Mouse (Mus musculus) forebrain, embryonic 11.5 days (tissue): ENCODE results near the gene Tmem220. TPM values are rescaled to one million over a fixed set of nuclear protein-coding genes. Genes with fewer than 3 reads are reported as not detected.
"Not testable (repeated sequence)": the region's sequence is repeated elsewhere in the genome, so short reads cannot be mapped to it uniquely, and the experiment has no call there.

Source experiments
- ATAC-seq: fragments of 200-750 bp; cut with Nextera tagmentation; replicated peaks from 2 replicates; pipeline ENCODE4 v1.8.0; 2017; ENCODE audit warnings: moderate TSS enrichment; ENCODE audit not compliant: low FRiP score
- DNase-seq: peaks from one replicate; pipeline ENCODE4 v3.0.0-alpha.2; 2017; ENCODE audit warnings: low spot score
- H3K27ac ChIP-seq: fragments of 300-500 bp; sonication (generic); 2 replicates; pipeline ENCODE4 v1.5.1; 2014; ENCODE audit warnings: low read depth, low read length
- H3K27me3 ChIP-seq: fragments of 300-500 bp; sonication (generic); 2 replicates; pipeline ENCODE4 v1.6.1; 2014; ENCODE audit warnings: mild to moderate bottlenecking, low read length, mixed read lengths; ENCODE audit not compliant: control insufficient read depth, insufficient read depth
- H3K36me3 ChIP-seq: fragments of 300-500 bp; sonication (generic); 2 replicates; pipeline ENCODE4 v1.6.1; 2014; ENCODE audit warnings: mild to moderate bottlenecking, low read length, moderate library complexity, mixed read lengths; ENCODE audit not compliant: control insufficient read depth, insufficient read depth
- H3K4me1 ChIP-seq: fragments of 300-500 bp; sonication (generic); replicated peaks from 2 replicates; pipeline ENCODE4 v1.6.1; 2014; ENCODE audit warnings: low read length, mixed read lengths; ENCODE audit not compliant: control insufficient read depth, insufficient read depth
- H3K4me2 ChIP-seq: fragments of 300-500 bp; sonication (generic); 2 replicates; pipeline ENCODE4 v1.6.1; 2014; ENCODE audit warnings: low read depth, mild to moderate bottlenecking, low read length, moderate library complexity, mixed read lengths; ENCODE audit not compliant: severe bottlenecking
- H3K4me3 ChIP-seq: fragments of 300-500 bp; sonication (generic); 2 replicates; pipeline ENCODE4 v1.5.1; 2014; ENCODE audit warnings: low read depth, low read length
- H3K9ac ChIP-seq: fragments of 300-500 bp; sonication (generic); 2 replicates; pipeline ENCODE4 v1.6.1; 2014; ENCODE audit warnings: low read length
- H3K9me3 ChIP-seq: fragments of 300-500 bp; sonication (generic); 2 replicates; pipeline ENCODE4 v1.6.1; 2016; ENCODE audit warnings: low read length, mixed read lengths; ENCODE audit not compliant: control insufficient read depth
- WGBS: fragments of 180-500 bp; shearing (Covaris S2); extraction: QIAGEN DNeasy Blood & Tissue Kit; methylation state at CpG from one replicate; pipeline ENCODE4 v1.1.7; 2014; 5-methylcytosine and 5-hydroxymethylcytosine counted together
- polyA plus RNA-seq: library from polyadenylated mRNA; unstranded; fragments of >200 nt; fragmentation: Nextera tagmentation; extraction: Ambion mirVana; gene quantifications from 2 replicates; pipeline ENCODE4 v1.2.1, GENCODE M21; 2014

Tmem220 gene
- polyA plus RNA-seq, 1 experiment from 2014 or later = 0.49 TPM

DNA sequence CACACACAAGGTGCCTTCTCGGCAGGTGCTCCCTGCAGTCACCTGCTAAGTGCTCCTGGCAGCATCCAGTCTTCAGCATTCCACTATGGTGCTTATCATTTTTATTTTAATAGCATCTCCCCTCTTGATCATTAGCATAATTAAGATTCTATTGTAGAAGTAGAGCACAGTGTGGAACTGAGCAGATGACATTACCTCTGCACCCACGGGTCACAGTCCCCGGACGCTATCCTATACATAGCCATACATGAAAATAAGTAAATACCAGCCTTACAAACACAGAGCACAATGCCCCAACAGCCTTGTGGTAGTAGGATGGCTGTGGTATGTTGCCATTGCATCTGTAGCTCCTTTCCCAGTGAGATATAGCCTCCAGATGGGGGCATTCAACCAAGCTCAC lies 16.4 kb upstream of the Tmem220 start:
- H3K27ac ChIP-seq = no peak overlapping the region

DNA sequence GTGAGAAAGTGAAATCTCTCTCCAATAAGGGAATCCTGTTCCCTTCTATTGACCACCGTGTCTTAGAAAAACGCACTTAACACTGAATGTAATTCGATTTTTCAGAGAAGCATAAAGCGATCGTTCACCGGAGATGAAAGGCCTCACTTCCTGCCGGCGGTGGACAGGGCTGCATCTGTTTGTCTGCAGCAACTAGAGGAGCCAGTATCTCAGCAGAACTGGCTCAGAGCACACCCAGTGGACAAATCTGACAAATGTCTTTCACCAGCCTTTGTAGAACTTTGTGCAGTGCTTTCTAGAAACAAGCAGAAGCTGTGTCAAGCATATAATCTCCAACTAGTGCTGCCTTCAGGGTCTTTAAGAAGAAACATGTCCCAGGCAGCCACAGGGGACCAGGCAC lies 14.5 kb upstream of the Tmem220 start:
- DNase-seq (peak; percentile 54), ATAC-seq (no peak)
- Histone ChIP-seq H3K4me1 (no peaks in the 10 kb centered on the region), H3K27ac (no peak overlapping the region), H3K4me3 (no peak overlapping the region), H3K4me2 (no peak overlapping the region), H3K9ac (no peak overlapping the region), H3K27me3 (no peaks in the 10 kb centered on the region), H3K36me3 (no peaks in the 10 kb centered on the region), H3K9me3 (no peaks in the 10 kb centered on the region)
- WGBS = 9% methylated on average over 8 of the region's 8 CpGs

More for the DNA sequence above, 16.4 kb upstream of the Tmem220 start:
- Histone ChIP-seq H3K4me2 (no peak overlapping the region), H3K4me1 (no peaks in the 10 kb centered on the region), H3K27me3 (no peaks in the 10 kb centered on the region), H3K4me3 (no peak overlapping the region), H3K36me3 (no peaks in the 10 kb centered on the region), H3K9me3 (no peaks in the 10 kb centered on the region), H3K9ac (no peak overlapping the region)
- DNase-seq (no peak), ATAC-seq (no peak)
- WGBS = 90% methylated on average over 4 of the region's 4 CpGs

DNA sequence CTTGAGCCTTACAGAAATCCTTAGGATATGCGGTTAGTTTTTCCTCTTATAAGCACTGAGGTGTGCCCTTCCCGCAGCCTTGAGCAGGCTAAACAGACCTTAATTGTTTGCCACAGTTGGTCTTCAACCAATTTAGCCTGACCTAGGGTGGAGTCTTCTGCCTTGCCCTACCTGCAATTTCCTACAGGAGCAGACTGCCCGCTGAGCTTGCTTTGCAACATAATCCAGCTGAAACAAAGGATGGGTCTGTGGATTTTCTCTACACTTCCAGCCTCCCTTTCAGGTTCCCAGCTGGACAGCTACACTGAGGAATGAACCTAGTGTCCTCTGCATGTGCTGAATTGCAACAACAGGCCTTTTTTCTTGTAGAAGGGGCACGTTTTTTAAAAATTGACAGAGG lies 13.3 kb upstream of the Tmem220 start:
- H3K27me3 ChIP-seq = no peaks in the 10 kb centered on the region
- H3K36me3 ChIP-seq = no peaks in the 10 kb centered on the region
- no peak overlapping the region for H3K4me2 ChIP-seq
- H3K9me3 ChIP-seq = no peaks in the 10 kb centered on the region
- no peak overlapping the region for H3K9ac ChIP-seq
- H3K27ac ChIP-seq = no peak overlapping the region
- WGBS = 3% methylated on average over 4 of the region's 4 CpGs
- no peak overlapping the region for H3K4me3 ChIP-seq
- ATAC-seq (no peak), DNase-seq (no peak)
- no peaks in the 10 kb centered on the region for H3K4me1 ChIP-seq

DNA sequence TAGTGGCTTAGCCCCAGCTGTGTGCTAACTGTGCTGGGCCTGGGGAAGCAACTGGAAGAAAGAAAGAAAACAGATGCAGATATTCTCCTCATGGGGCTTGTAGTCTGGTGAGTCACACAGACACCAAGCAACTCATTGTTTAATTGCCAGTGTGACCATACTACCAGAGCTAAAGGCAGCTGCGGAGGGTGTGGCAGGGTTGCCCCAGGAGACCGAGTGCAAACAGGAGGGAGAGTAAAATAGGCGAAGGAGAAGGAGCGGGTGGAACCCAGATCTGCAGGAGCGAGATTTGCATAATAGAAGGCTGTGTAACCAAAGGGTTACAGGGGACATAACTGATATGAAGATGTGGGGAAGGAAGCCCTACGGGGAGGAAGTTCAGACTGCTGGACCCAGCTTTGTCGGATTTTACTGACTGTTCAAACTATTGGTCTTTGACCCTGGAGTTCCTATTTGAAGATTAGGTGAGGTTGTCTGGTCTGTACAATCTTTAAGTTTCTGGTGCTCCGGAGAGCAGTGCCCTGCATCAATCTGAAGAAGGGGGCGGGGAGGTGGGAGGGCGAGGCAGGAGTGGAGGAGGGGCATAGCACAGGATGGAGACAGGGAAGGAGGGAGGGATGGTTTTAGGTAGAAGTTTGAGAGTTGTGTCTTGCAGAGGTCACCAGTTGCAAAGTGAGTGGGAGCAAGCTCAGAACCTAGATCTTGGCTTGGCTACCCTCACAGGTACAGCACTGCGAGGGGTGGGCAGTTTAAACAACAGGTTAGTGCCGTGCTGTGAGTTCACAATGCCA lies 7.0 kb upstream of the Tmem220 start:
- peak; percentile 54 for DNase-seq
- WGBS = 5% methylated on average over 12 of the region's 12 CpGs

DNA sequence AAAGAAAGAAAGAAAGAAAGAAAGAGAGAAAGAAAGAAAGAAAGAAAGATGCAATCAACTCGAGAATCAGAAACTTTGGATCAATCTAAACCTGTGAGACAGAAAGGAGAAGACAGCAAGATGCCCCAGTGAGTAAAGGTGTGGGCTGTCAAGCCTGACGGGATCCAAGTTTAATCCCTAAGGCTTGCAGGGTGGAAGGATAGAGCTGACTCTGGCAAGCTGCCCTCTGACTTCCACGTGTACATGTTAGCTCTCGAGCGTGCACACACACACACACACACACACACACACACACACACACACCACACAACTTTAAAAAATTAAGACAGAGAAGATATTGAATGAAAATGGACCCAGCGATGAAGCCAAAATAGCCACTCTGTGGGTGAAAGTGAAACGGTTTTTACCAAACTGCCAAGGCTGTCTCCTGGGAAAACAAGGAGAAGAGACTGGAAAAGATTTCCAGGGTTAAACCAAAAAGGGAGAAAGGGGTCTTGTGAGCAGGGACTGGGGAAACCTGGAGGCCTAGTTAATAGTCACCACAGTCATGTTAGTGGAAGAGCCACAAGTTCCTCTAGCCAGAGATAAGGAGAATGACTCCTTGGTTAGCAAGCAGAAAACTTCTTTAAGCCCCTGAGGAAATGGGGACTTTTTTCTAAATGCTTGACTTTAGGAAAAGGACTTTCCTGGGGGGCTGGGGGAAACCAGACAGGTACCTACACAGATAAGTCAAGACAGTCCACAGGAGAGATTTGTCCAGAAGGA lies 5.1 kb upstream of the Tmem220 start:
- no peak for ATAC-seq
- no peak overlapping the region for H3K27ac ChIP-seq
- no peak overlapping the region for H3K9ac ChIP-seq
- DNase-seq = no peak
- no peaks in the 10 kb centered on the region for H3K36me3 ChIP-seq
- 61% methylated on average over 7 of the region's 7 CpGs for WGBS
- H3K4me1 ChIP-seq = 0 out of 2 replicates have a peak, but pooled peaks cover 5% of the 10 kb centered on the region
- no peaks in the 10 kb centered on the region for H3K27me3 ChIP-seq
- H3K4me3 ChIP-seq = no peak overlapping the region
- no peak overlapping the region for H3K4me2 ChIP-seq
- H3K9me3 ChIP-seq = no peaks in the 10 kb centered on the region

More for the DNA sequence above, 7.0 kb upstream of the Tmem220 start:
- Histone ChIP-seq H3K36me3 (no peaks in the 10 kb centered on the region), H3K27me3 (no peaks in the 10 kb centered on the region), H3K27ac (no peak overlapping the region), H3K9ac (no peak overlapping the region), H3K4me3 (no peak overlapping the region), H3K4me2 (peak overlapping the region; percentile 12; the same call in 1 of the 2 replicates), H3K9me3 (no peaks in the 10 kb centered on the region), H3K4me1 (0 out of 2 replicates have a peak, but pooled peaks cover 5% of the 10 kb centered on the region)
- ATAC-seq = 0 out of 2 replicates have a peak, but pooled peaks have one; percentile 42

- Histone ChIP-seq H3K4me1 (peaks cover 8% of the 10 kb centered on the region; the same call in 1 of the 2 replicates), H3K9me3 (no peaks in the 10 kb centered on the region), H3K9ac (no peak overlapping the region), H3K27ac (no peak overlapping the region), H3K4me3 (no peak overlapping the region), H3K27me3 (no peaks in the 10 kb centered on the region), H3K4me2 (peak overlapping the region; percentile 38), H3K36me3 (no peaks in the 10 kb centered on the region)
- no peak for ATAC-seq
- 4% methylated on average over 12 of the region's 12 CpGs for WGBS
- peak; percentile 83 for DNase-seq
Observed at GRCm38 (mm10) chr11:67020948-67021347, 4.0 kb upstream of the Tmem220 start.

GRCm38 (mm10) chr11:67022354-67023115 lies 2.4 kb upstream of the Tmem220 start:
- H3K4me1 ChIP-seq = peaks cover 8% of the 10 kb centered on the region; the same call in 1 of the 2 replicates
- H3K9ac ChIP-seq = no peak overlapping the region
- H3K9me3 ChIP-seq = no peaks in the 10 kb centered on the region
- ATAC-seq (no peak), DNase-seq (no peak)
- no peak overlapping the region for H3K4me2 ChIP-seq
- no peaks in the 10 kb centered on the region for H3K27me3 ChIP-seq
- H3K36me3 ChIP-seq = no peaks in the 10 kb centered on the region
- 87% methylated on average over 13 of the region's 13 CpGs for WGBS
- H3K4me3 ChIP-seq = no peak overlapping the region
- H3K27ac ChIP-seq = no peak overlapping the region

DNA sequence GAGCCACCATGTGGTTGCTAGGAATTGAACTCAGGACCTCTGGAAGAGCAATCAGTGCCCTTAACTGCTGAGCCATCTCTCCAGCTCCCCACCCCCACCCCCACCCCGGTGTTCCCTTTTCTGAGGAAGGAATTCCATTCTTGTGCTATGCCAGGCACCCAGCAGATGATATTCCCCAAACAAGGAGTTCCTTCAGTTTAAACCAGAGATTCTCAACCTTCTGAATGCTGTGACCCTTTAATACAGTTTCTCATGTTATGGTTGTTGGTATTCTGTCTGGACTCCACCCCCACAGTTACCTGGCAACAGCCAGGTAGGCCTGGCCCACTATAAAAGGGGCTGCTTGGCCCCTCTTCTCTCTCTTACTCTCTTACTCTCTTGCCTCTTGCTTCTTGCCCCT lies 1.8 kb upstream of the Tmem220 start:
- not testable (repeated sequence) for DNase-seq, H3K9me3 ChIP-seq, H3K27me3 ChIP-seq, H3K27ac ChIP-seq, H3K36me3 ChIP-seq, H3K4me3 ChIP-seq, H3K9ac ChIP-seq, H3K4me2 ChIP-seq, H3K4me1 ChIP-seq, ATAC-seq
- 53% methylated on average over 1 of the region's 1 CpGs for WGBS
